Mouse (Mus musculus): Measurements from ENCODE around the gene Abcb9.

Abcb9 gene

GRCm38 (mm10) chr5:124014180-124014579 lies 81.4 kb downstream of the Abcb9 start:
- DNase-seq (ENCODE audit: low spot score in 2 of 2), result no peak

GRCm38 (mm10) chr5:124013747-124014146 lies 81.9 kb downstream of the Abcb9 start:
- no peak for DNase-seq (ENCODE audit: low spot score in 2 of 2)

- no peak for DNase-seq (ENCODE audit: low spot score in 2 of 2)
Measured at GRCm38 (mm10) chr5:124012885-124013284, 82.7 kb downstream of the Abcb9 start.

GRCm38 (mm10) chr5:124011927-124012326 lies 83.7 kb downstream of the Abcb9 start:
- no peak for DNase-seq (ENCODE audit: low spot score in 2 of 2)
